Mouse (Mus musculus) embryonic facial prominence, embryonic 14.5 days (tissue): ENCODE results near the gene Fut2. TPM values are rescaled to one million over a fixed set of nuclear protein-coding genes. Genes with fewer than 3 reads are reported as not detected.

Experiments
- ATAC-seq: fragments of 200-750 bp; cut with Nextera tagmentation; 2 replicates; pipeline ENCODE4 v1.8.0; 2017; ENCODE audit warnings: low read depth, moderate number of reproducible peaks, moderate TSS enrichment
- DNase-seq: peaks from one replicate; pipeline ENCODE4 v3.0.0-alpha.2; 2015; ENCODE audit warnings: low spot score
- H3K27ac ChIP-seq: fragments of 300-500 bp; sonication (generic); replicated peaks from 2 replicates; pipeline ENCODE4 v1.5.1; 2014; ENCODE audit warnings: low read depth, mild to moderate bottlenecking, low read length, moderate library complexity
- H3K27me3 ChIP-seq: fragments of 300-500 bp; sonication (generic); replicated peaks from 2 replicates; pipeline ENCODE4 v1.6.1; 2014; ENCODE audit warnings: low read length; ENCODE audit not compliant: control insufficient read depth, insufficient read depth
- H3K36me3 ChIP-seq: fragments of 300-500 bp; sonication (generic); 2 replicates; pipeline ENCODE4 v1.6.1; 2014; ENCODE audit warnings: low read length, mixed read lengths; ENCODE audit not compliant: control insufficient read depth, insufficient read depth
- H3K4me1 ChIP-seq: fragments of 300-500 bp; sonication (generic); 2 replicates; pipeline ENCODE4 v1.6.1; 2014; ENCODE audit warnings: antibody characterized with exemption, low read length; ENCODE audit not compliant: control insufficient read depth, insufficient read depth
- H3K4me2 ChIP-seq: fragments of 300-500 bp; sonication (generic); 2 replicates; pipeline ENCODE4 v1.6.1; 2014; ENCODE audit warnings: low read depth, mild to moderate bottlenecking, low read length, moderate library complexity, mixed read lengths
- H3K4me3 ChIP-seq: fragments of 300-500 bp; sonication (generic); 2 replicates; pipeline ENCODE4 v1.5.1; 2014; ENCODE audit warnings: low read depth, mild to moderate bottlenecking, low read length
- H3K9ac ChIP-seq: fragments of 300-500 bp; sonication (generic); 2 replicates; pipeline ENCODE4 v1.6.1; 2014; ENCODE audit warnings: low read depth, mild to moderate bottlenecking, low read length, moderate library complexity, mixed read lengths
- H3K9me3 ChIP-seq: fragments of 300-500 bp; sonication (generic); 2 replicates; pipeline ENCODE4 v1.6.1; 2016; ENCODE audit warnings: low read length; ENCODE audit not compliant: control insufficient read depth
- WGBS: fragments of 180-500 bp; shearing (Covaris S2); extraction: QIAGEN DNeasy Blood & Tissue Kit; methylation state at CpG from one replicate; pipeline ENCODE4 v1.1.7; 2014; 5-methylcytosine and 5-hydroxymethylcytosine counted together
- polyA plus RNA-seq: library from polyadenylated mRNA; unstranded; fragments of >200 nt; fragmentation: Nextera tagmentation; extraction: Ambion mirVana; gene quantifications from 2 replicates; pipeline ENCODE4 v1.2.1, GENCODE M21; 2014

Gene Fut2
- polyA plus RNA-seq, 1 experiment from 2014 or later = 1.9 TPM

DNA sequence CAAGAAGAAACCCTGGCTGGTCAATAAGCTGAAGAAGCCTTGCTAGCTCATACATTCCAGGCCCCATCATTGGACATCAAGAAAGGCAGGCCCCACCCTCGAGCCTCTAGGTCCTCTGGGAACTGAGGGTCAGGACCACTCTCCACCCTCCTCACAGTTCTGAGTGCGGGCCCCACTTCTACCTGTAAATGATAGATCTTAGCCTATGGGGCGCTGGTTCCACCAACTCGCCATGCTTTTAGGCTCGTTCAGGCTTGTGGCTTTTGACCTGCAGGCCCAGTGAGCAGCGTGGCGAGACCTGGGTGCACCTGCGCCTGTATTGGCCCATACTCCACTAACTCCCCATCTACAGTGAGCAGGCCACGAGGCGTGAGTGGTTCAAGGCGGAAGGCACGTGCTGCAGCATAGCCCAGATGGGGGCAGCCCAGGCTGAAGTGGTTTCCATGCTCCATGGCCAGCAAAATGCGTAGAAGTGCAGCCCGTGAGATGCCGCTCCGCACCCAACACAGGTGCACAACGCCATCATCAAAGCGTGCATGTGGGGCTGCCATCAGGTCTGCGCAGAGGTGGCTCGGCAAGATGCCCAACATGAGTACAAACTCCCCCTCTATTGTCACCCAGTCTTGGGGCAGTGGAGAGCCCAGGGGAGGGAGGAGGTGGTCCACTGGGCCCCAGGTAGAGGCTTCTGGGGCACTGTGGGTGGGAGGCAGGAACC lies 44.4 kb upstream of the Fut2 start:
- 89% methylated on average over 20 of the region's 20 CpGs for WGBS
- Histone ChIP-seq H3K27me3 (no peaks in the 10 kb centered on the region), H3K4me1 (peaks cover 30% of the 10 kb centered on the region), H3K4me3 (no peak overlapping the region), H3K9ac (no peak overlapping the region), H3K9me3 (no peaks in the 10 kb centered on the region), H3K4me2 (no peak overlapping the region), H3K27ac (no peak overlapping the region), H3K36me3 (peaks cover 43% of the 10 kb centered on the region)
- ATAC-seq (no peak), DNase-seq (no peak)

DNA sequence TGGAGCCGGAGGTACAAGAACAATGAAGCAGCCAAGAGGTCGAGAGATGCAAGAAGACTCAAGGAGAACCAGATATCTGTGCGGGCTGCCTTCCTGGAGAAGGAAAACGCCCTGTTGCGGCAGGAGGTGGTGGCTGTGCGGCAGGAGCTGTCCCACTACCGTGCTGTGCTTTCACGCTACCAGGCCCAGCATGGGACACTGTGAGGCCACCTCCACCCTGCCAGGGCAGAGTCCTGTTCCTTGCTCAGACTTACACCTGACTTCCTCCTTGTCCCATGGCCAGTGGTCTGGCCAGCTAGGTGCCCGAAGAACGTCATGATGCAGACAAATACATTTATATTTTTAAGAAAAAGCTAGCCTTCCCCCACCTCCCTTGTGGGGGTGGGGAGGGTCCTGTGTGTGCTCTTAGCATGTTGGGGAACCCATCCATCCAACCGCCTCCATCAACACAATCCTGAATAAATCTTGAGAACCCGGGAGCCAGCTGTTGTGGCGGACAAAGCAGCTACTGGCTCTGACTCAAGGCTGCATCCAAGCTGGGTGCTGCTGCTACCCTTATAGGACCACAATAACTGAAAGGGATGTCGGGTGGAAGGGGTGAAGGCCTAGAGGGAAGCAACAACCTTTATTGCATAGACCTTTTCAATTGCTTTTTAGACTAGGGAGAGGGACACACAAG lies 43.6 kb upstream of the Fut2 start:
- peaks cover 28% of the 10 kb centered on the region for H3K4me1 ChIP-seq
- DNase-seq (no peak), ATAC-seq (no peak)
- H3K9me3 ChIP-seq = no peaks in the 10 kb centered on the region
- H3K27me3 ChIP-seq = no peaks in the 10 kb centered on the region
- peaks cover 43% of the 10 kb centered on the region for H3K36me3 ChIP-seq
- H3K4me3 ChIP-seq = no peak overlapping the region
- H3K4me2 ChIP-seq = no peak overlapping the region
- no peak overlapping the region for H3K9ac ChIP-seq
- H3K27ac ChIP-seq = no peak overlapping the region
- 76% methylated on average over 14 of the region's 14 CpGs for WGBS

DNA sequence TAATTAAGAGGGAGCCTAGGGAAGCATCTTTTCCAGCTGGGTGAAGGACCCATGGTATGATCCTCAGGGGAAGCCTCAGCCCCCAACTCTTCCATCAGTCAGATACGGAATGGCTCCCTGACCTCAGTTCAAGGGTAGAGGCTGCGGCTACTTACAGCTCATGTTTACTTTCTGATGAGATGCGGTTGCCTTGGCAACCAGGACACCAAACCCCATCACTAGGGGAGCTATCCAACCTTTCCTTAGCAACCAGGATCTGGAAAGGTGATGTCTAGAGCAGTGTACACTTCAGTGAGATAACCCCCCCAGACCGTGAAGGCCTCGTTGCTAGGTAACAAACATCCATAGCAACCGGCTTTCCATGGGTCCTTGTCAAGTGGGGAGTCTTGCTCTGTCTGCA lies 42.8 kb upstream of the Fut2 start:
- H3K27ac ChIP-seq = no peak overlapping the region
- DNase-seq (peak; percentile 48), ATAC-seq (no peak)
- no peaks in the 10 kb centered on the region for H3K9me3 ChIP-seq
- no peak overlapping the region for H3K4me2 ChIP-seq
- WGBS = 56% methylated on average over 6 of the region's 6 CpGs
- H3K4me1 ChIP-seq = peaks cover 24% of the 10 kb centered on the region
- peaks cover 43% of the 10 kb centered on the region for H3K36me3 ChIP-seq
- no peak overlapping the region for H3K4me3 ChIP-seq
- no peak overlapping the region for H3K9ac ChIP-seq
- H3K27me3 ChIP-seq = no peaks in the 10 kb centered on the region

DNA sequence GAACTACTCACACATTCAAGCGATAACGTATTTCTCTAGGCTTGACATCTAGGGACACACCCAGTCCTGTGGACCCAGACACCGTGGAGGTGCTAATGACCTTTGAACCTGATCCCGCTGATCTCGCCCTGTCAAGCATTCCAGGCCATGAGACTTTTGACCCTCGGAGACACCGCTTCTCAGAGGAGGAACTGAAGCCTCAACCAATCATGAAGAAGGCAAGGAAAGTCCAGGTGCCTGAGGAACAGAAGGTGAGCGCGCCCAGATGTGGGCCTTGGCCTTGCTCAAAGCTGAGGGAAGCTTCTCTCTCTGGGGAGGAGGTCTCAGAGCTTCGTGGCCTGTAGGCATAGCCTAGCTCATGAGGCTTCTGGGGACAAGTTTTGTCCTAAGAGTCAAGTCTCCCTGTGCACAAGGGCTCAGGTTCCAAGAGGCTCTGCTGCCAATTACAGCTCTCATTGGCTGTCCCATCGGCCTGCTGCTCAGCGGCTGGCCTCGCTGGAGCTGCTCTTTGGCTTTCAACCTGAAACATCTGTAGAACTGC lies 42.1 kb upstream of the Fut2 start:
- H3K4me3 ChIP-seq = peak overlapping the region; percentile 65
- peak overlapping the region; percentile 2; the same call in 1 of the 2 replicates for H3K9ac ChIP-seq
- 36% methylated on average over 13 of the region's 13 CpGs for WGBS
- H3K27ac ChIP-seq = peak overlapping the region; percentile 84
- DNase-seq = no peak
- no peak for ATAC-seq
- peaks cover 38% of the 10 kb centered on the region for H3K36me3 ChIP-seq
- peaks cover 30% of the 10 kb centered on the region for H3K4me1 ChIP-seq
- no peaks in the 10 kb centered on the region for H3K27me3 ChIP-seq
- no peaks in the 10 kb centered on the region for H3K9me3 ChIP-seq
- peak overlapping the region; percentile 93 for H3K4me2 ChIP-seq

- Histone ChIP-seq H3K27me3 (no peaks in the 10 kb centered on the region), H3K4me3 (peak overlapping the region; percentile 65), H3K27ac (peak overlapping the region; percentile 84), H3K9me3 (no peaks in the 10 kb centered on the region), H3K36me3 (peaks cover 30% of the 10 kb centered on the region), H3K4me2 (peak overlapping the region; percentile 93), H3K4me1 (peaks cover 32% of the 10 kb centered on the region), H3K9ac (peak overlapping the region; percentile 82; the same call in 1 of the 2 replicates)
- DNase-seq = peak; percentile 94
- peak; percentile 12 for ATAC-seq
- under 1% methylated on average over 27 of the region's 27 CpGs for WGBS
These were observed 41.3 kb upstream of the Fut2 start for GRCm38 (mm10) chr7:45707375-45707967.

DNA sequence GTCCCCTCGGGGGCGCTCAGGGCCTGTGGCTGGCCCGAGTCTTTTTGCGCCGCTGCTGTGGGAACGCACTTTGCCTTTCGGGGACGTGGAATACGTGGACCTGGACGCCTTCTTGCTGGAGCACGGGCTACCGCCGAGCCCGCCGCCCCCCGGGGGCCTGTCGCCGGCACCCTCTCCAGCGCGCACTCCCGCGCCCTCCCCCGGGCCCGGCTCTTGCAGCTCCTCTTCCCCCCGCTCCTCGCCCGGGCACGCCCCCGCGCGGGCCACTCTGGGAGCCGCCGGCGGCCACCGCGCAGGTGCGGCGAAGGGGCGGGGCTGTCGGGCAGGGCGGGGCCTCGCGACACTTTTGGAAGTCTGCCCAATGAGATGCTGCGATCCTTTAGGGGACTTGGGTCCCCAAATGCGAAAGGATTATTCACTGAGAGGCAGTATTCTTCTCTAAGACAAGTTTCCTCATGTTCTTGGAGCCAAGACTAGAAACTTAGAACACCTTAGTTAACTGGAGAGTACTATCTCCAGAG lies 40.6 kb upstream of the Fut2 start:
- H3K4me2 ChIP-seq = peak overlapping the region; percentile 93
- H3K4me3 ChIP-seq = peak overlapping the region; percentile 65
- peaks cover 23% of the 10 kb centered on the region for H3K36me3 ChIP-seq
- peak overlapping the region; percentile 84 for H3K27ac ChIP-seq
- H3K9me3 ChIP-seq = no peaks in the 10 kb centered on the region
- ATAC-seq = no peak
- H3K9ac ChIP-seq = peak overlapping the region; percentile 82
- H3K4me1 ChIP-seq = peaks cover 32% of the 10 kb centered on the region
- no peaks in the 10 kb centered on the region for H3K27me3 ChIP-seq
- 0% methylated on average over 16 of the region's 45 CpGs for WGBS
- DNase-seq = peak; percentile 89

DNA sequence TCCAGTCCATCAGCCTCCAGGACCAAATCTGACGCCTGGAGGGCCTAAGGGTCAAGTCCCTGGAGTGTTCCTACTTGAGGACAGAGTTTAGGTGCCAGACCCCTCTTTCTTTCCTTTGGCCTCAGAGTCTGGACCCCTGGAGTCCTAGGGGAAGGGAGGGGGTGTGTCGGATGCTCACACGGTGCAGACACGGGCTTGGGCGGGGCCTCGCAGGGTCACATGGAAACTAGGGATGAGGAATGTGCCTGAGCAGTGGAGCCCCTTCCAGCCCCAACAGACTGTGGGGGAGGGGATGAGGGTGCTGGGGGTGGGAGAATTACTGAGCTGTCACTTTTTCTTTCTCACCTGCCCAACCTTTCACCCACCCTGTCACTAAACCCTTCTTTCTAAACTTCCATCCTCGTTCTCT lies 39.7 kb upstream of the Fut2 start:
- H3K27me3 ChIP-seq = no peaks in the 10 kb centered on the region
- H3K9ac ChIP-seq = peak overlapping the region; percentile 82
- H3K36me3 ChIP-seq = peaks cover 14% of the 10 kb centered on the region
- H3K9me3 ChIP-seq = no peaks in the 10 kb centered on the region
- WGBS = 0% methylated on average over 6 of the region's 7 CpGs
- ATAC-seq (no peak), DNase-seq (peak; percentile 80)
- peaks cover 36% of the 10 kb centered on the region for H3K4me1 ChIP-seq
- peak overlapping the region; percentile 84 for H3K27ac ChIP-seq
- peak overlapping the region; percentile 93 for H3K4me2 ChIP-seq
- H3K4me3 ChIP-seq = peak overlapping the region; percentile 65

DNA sequence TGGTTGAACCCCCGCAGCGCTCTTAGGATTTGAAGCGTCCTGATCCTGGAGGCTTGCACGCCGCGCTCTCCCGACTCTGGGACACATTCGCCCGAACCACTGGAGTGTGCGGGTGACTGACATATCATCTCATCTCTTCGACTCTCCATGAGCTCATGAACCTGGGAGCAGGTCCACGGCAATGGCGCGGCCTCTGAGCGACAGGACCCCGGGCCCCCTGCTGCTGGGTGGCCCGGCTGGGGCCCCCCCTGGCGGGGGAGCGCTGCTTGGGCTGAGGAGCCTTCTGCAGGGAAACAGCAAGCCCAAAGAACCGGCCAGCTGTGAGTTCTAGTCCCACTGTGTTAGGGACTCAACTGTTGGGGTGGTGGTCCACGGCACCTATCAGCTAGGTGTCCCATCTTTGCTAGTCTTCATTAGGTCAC lies 39.3 kb upstream of the Fut2 start:
- DNase-seq (no peak), ATAC-seq (peak; percentile 0; the same call in 1 of the 2 replicates)
- peak overlapping the region; percentile 77 for H3K27ac ChIP-seq
- peak overlapping the region; percentile 93 for H3K4me2 ChIP-seq
- WGBS = under 1% methylated on average over 21 of the region's 21 CpGs
- peaks cover 38% of the 10 kb centered on the region for H3K4me1 ChIP-seq
- H3K36me3 ChIP-seq = peaks cover 10% of the 10 kb centered on the region
- no peaks in the 10 kb centered on the region for H3K9me3 ChIP-seq
- peak overlapping the region; percentile 65 for H3K4me3 ChIP-seq
- peaks cover under 1% of the 10 kb centered on the region; the same call in 1 of the 2 replicates for H3K27me3 ChIP-seq
- peak overlapping the region; percentile 82 for H3K9ac ChIP-seq
